Mouse (Mus musculus) heart, adult 8-10 months (tissue): ENCODE results near the gene Cpsf6. TPM values are rescaled to one million over a fixed set of nuclear protein-coding genes. Genes with fewer than 3 reads are reported as not detected.
"Not testable (repeated sequence)": the region's sequence is repeated elsewhere in the genome, so short reads cannot be mapped to it uniquely, and the experiment has no call there.

Experiments used
- DNase-seq: peaks from one replicate; pipeline ENCODE4 v3.0.0; 2022; ENCODE audit warnings: low spot score
- total RNA-seq, 4 experiments: library from RNA; stranded (reverse); gene quantifications; 2 replicates each; pipeline ENCODE4 v1.2.4; 2022

The Cpsf6 gene
- total RNA-seq, 4 experiments from 2014 or later = 27.3 to 31.2 (median 30.1) TPM

GRCm38 (mm10) chr10:117399839-117400238 lies 20.0 kb upstream of the Cpsf6 start:
- no peak for DNase-seq

GRCm38 (mm10) chr10:117399196-117399595 lies 19.4 kb upstream of the Cpsf6 start:
- DNase-seq = no peak

GRCm38 (mm10) chr10:117398044-117398780 lies 18.4 kb upstream of the Cpsf6 start:
- no peak for DNase-seq

DNA sequence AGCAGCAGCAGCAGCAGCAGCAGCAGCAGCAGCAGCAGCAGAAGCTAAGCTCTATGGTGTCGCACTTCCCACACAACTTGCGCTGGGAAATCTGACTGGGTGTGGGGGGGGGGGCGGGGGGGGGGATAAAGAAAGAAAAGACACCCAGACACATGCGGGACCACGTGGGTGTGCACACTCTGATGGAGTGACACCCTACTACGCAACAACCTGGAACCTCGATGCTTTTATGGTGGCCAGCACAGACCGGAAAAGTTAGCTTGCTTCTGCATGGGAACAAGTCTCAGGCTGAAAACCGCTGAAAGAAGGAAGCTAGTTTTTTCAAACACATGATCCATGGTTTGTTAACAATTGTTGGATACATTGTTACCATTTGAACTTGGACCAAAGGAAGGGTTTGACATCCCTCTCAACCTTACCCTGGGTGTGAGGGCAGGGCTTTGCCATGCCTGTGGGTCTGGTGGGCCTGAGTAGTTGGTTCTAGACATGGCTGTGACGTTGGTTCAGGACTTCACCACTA lies 17.4 kb upstream of the Cpsf6 start:
- no peak for DNase-seq

GRCm38 (mm10) chr10:117396386-117397048 lies 16.7 kb upstream of the Cpsf6 start:
- no peak for DNase-seq

DNA sequence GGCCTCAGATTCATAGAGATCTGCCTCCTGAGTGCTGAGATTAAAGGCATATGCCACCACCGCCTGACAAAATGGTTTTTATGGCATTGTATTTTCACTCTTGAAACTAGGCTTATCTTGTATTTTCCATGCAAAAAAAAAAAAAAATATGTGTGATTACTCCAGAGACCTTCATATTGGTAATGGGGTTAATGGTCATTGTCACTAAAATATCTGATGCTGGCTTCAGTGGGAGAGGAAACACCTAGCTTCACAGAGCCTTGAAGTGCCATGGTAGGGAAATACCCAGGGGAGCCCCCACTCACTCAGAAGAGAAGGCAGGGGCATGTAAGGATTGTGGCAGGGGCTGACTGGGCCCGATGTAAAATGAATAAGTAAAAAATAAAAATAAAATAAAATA lies 16.0 kb upstream of the Cpsf6 start:
- no peak for DNase-seq

DNA sequence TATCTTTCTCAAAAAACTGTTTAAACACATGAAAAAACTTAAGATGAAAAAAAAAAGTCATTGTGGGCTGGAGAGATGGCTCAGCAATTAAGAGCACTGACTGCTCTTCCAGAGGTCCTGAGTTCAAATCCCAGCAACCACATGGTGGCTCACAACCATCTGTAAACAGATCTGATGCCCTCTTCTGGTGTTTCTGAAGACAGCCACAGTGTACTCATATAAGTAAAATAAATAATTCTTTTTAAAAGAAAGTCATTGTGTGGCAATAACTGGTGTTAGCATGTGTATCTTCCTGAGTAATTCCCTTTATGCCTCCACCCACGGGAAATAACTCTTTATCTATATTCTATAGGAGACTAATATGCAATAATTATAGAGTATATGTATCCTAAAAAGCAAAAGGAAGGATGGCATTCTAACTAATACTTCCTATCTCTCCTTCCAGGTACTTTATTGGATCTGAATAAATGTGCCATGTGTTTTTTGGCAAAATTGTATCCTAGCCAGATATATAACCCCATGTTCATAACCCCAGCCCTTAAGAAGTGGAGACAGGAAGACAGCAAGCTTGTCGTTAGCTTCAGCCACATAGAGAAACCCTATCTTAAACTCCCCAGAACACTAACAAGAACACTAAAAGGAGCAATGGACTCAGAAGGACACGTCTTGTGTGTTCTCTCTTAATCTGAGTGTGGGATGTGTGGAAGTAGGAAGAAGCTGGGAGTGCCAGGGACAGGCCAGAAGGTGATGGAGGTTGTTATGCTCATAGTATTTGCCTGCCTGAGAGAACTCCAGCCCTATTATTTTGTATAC lies 15.1 kb upstream of the Cpsf6 start:
- DNase-seq = no peak

DNA sequence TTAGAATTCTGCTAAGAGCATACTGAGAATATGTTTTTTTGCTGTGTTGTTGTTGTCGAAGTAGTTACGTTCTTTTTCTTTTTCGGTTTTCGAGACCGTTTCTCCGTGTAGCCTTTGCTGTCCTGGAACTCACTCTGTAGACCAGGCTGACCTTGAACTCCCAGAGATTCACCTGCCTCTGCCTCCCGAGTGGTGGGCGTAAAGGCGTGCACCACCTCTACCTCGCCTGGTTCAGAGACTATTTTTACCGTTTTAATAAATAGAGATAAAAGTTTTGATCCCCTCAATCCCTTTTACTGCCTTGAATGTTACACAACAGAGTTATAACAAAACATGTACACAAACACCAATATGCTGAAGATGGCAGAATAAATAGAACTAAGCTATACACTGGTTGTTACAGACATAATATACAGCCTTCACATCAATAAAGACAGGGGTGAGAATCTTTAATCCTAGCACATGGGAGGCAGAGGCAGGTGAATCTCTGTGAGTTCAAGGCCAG lies 14.1 kb upstream of the Cpsf6 start:
- DNase-seq = no peak

DNA sequence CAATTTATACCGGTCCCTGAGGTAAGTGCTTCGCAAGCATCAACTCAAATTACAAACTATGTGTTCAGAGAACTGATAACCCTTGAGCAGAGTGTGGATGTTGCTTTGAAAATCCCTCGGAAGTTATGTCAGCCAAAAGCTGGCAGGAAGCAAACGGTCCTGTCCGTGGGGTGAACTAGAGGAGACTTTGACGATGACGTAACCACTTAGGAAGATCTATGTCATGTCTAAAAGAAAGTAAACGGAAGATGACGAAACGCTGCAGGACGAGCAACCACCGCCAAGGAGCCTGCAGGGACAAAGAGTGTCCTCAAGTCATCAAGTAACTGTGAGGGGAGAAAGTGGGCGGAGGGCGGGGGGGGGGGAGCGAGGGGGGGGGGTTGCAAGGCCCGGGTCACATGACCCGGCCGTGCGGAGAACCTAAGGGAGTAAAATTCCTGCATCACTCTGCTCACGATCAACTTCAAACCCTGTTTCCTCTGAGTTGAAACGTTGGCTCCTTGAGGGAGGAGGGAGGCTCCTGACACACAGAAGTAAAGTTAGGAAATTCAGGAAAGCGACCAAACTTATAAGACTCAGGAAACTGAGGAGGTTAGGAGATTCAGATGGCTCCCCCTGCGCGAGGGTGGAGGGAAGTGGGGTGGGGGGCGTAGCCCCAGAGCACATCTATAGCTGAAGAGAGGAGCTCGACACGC lies 13.5 kb upstream of the Cpsf6 start:
- DNase-seq = peak; percentile 38

DNA sequence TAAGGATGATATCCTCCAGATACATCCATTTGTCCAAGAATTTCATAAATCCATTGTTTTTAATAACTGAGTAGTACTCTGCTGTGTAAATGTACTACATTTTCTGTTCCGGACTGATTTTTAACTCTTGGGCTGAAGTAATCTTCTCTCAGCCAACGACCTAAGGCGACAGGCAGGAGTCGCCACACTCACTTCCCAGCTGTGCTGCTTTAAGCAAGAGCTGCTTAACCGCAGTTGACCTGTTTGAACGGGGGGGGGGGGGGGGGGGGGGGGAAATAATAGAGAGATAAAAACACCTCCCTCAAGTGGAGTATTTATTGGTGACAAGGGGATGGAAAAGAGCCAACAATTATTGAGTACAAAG lies 13.0 kb upstream of the Cpsf6 start:
- DNase-seq = no peak

DNA sequence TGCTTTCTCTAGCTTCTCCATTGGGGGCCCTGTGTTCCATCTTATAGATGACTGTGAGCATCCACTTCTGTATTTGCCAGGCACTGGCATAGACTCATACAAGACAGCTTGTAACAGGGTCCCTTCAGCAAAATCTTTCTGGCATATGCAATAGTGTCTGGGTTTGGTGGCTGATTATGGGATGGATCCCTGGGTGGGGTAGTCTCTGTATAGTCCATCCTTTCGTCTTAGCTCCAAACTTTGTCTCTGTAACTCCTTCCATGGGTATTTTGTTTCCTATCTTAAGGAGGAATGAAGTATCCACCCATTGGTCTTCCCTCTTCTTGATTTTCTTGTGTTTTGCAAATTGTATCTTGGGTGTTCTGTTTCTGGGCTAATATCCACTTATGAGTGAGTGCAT lies 12.6 kb upstream of the Cpsf6 start:
- DNase-seq = not testable (repeated sequence)

GRCm38 (mm10) chr10:117391801-117392200 lies 12.0 kb upstream of the Cpsf6 start:
- DNase-seq = no peak

DNA sequence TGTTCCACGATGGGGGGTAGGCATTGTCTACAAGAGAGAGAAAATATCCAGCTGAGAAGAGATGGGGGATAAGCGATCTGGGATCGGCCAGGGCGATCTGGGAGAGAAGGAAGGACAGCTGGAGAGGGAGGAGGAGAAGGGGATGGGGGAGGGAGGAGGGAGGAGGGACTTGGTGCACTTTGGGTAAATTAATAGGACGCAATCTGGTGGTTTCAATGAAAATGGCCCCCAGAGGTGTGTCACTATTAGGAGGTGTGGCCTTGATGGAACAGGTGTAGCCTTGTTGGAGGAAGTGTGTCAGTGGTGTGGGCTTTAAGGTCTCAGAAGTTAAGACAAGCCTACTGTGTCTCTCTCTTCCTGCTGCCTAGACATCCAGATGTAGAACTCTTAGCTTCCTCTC lies 11.2 kb upstream of the Cpsf6 start:
- DNase-seq = no peak

DNA sequence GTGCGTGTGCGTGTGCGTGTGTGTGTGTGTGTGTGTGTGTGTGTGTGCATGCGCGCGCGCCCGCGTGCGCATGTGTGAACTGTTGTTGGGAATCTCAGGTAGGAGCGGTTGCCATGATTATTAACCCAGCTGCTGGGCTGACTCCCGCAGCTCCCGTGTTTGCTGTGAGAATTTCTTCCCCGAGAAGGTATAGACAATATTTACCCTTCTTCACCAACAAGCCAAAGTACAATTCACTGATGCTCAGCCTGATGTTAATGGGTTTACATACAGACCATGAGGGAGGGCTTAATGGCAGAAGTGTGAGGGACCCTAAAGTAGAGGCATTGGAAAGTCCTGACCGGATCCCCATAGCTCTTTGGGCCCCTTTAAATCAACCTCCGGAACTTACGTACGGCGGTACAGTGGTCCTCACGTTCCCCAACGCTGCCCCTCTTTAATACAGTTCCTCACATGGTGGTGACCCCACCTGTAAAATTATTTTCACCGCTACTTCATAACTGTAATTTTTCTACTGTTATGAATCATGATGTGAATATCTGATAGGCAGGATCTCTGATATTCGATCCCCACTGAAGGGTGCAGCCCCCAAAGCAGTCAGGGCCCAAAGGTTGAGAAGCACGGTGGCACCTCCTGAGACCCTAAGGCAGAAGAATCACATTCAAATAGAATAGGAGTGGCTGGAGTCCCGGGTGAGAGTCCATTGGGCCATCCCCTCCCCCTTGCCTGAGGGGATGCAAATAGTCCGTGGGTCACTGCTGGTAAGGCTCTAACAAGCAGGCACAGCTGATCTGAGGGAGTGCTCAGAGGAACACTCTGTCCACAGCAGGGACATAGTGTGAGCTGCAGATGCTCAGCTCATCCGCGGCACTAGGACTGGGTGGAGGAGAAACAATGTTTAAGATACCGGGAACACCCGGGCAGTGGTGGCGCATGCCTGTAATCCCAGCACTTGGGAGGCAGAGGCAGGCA lies 10.4 kb upstream of the Cpsf6 start:
- DNase-seq = no peak

GRCm38 (mm10) chr10:117389371-117389740 lies 9.5 kb upstream of the Cpsf6 start:
- no peak for DNase-seq

GRCm38 (mm10) chr10:117388637-117389370 lies 9.0 kb upstream of the Cpsf6 start:
- DNase-seq = no peak

- not testable (repeated sequence) for DNase-seq
Measured at GRCm38 (mm10) chr10:117387961-117388636, 8.3 kb upstream of the Cpsf6 start.

DNA sequence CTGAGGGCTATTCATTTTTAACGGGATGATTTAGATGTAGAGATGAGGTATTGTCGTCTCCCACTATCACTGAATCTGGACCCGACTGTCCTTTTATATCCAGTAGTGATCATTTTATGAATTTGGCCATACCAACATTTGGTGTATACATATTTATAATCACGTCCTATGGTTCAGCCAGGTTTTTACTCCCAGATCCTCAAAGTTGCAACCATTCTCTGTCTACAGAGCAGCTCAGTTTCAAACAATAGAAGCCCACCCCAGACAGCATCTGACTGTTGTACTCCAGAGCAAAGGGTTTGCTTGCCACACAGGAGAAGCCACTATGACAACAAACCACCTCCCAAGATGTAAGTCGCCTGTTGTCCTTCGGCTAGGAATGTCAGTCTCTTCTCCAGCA lies 7.2 kb upstream of the Cpsf6 start:
- DNase-seq = no peak

DNA sequence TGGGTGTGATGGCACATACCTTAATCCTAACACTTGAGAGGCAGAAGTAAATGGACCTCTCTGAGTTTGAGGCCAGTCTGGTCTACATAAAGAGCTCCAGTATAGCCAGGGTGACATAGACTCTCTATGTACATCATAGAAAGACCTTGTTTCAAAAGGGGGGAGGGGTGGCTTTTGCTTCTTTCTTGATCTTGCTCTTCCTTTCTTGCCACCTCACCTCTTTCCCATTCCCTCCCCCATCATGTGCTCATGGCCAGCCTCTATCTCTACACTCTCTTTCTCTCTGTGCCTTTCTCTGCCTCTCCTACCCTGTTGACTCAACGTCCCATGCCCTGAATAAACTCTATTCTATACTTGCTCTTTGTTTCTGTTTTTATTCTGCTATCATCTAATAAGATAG lies 6.4 kb upstream of the Cpsf6 start:
- no peak for DNase-seq
